Comparison of ENCODE assay signal across 13 mouse cellular contexts in the genomic region with DNA sequence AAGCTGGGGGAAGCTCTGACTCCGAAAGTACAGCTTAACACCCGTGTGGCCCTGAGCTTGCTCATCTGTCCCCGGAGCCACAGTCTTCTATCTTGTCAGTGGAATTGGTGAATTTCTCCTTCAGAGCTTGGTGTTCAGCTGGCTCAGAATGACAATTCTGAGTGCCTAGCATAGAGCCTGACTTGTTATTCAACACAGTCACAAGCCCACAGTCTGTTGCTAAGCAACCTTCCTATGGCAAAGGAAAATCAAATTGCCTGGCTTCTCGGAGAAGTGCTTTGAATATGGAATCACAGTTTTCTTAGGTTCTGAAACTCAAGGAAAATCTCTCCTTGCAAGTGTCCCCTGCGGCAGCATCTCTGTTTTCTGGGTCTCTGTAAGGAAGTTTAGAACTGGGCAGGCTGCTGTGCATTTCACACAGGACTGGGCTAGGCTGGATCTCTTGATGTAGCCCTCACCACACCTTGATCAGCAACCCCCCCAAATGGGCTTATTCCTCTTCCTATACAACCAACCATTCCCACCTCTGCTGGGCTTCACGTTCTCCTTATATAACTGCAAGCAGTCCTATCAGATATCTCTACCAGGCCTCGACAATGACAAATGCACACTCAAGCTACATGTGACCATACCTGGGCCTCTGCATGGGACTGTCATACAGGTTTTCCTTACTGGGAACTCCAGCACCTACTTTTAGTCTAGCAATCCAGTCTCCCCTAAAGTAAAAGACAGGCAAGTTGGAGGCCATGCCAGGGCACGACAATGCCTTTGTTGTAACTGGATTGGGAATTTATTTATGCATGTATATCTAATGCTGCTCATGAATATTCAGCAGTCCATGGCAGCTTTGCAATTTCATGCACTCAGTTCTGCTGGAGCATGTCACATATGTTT.
DNase-seq lines count a peak whose midpoint lies in the region; ATAC-seq and TF ChIP-seq lines count a peak whose summit lies in the region.
"Had no signal": no experiment of that assay in that cellular context is flagged by ENCODE, and none has a peak within 500 bp of the region (broad histone marks: within the 10 kb centered on the region; RNA-seq: fewer than 3 reads in every experiment).

No protein-coding gene starts in this region.

- H3K27me3 ChIP-seq in hindbrain, embryonic 14.5 days (ENCODE audit: control insufficient read depth, insufficient read depth, low read length) = no peaks in the 10 kb centered on the region
- H3K27me3 ChIP-seq in midbrain, embryonic 14.5 days (ENCODE audit: control insufficient read depth, insufficient read depth, low read length) = no peaks in the 10 kb centered on the region

- DNase-seq in embryo, embryonic 10 days (ENCODE audit: low spot score) = peak; percentile 22
- no peak for DNase-seq in embryo, embryonic 9.5 days (ENCODE audit: extremely low spot score)
- DNase-seq in hindbrain, embryonic 14.5 days (ENCODE audit: low spot score) = peak; percentile 50
- DNase-seq in midbrain, embryonic 14.5 days = peak; percentile 81
- no peak for DNase-seq in gastrocnemius, adult 18-20 months (ENCODE audit: low spot score)
- DNase-seq in kidney, postnatal 4 days = no peak
- DNase-seq: adrenal gland, postnatal 36 days; gastrocnemius, adult 2 months; heart, postnatal 4 days; lung, adult 2 months had no signal

- WGBS in hindbrain, embryonic 14.5 days = 39% methylated on average over 8 of the region's 8 CpGs
- WGBS in midbrain, embryonic 14.5 days = 25% methylated on average over 8 of the region's 8 CpGs

- H3K27ac ChIP-seq in cortical plate, adult 2 months (ENCODE audit: insufficient read depth, low read length) = peak overlapping the region; percentile 14; the same call in 1 of the 2 replicates
- H3K27ac ChIP-seq in hindbrain, embryonic 14.5 days = peak overlapping the region; percentile 34; the same call in 1 of the 2 replicates
- H3K27ac ChIP-seq in midbrain, embryonic 14.5 days (replicated peaks; ENCODE audit: low read depth, low read length) = peak overlapping the region; percentile 60
- H3K27ac ChIP-seq: gastrocnemius, adult 2 months had no signal

- TF ChIP-seq POLR2A in cortical plate, adult 2 months (IDR thresholded peaks at IDR 0.05; ENCODE audit: extremely low read depth, insufficient read depth, low read length) = no peak

- no peak overlapping the region for H3K4me2 ChIP-seq in hindbrain, embryonic 14.5 days (replicated peaks)
- peak overlapping the region; percentile 27; the same call in 1 of the 2 replicates for H3K4me2 ChIP-seq in midbrain, embryonic 14.5 days (ENCODE audit: low read length)

- H3K4me3 ChIP-seq in cortical plate, adult 2 months (ENCODE audit: insufficient read depth, low read length) = no peak overlapping the region
- no peak overlapping the region for H3K4me3 ChIP-seq in hindbrain, embryonic 14.5 days (replicated peaks; ENCODE audit: low read length)
- no peak overlapping the region for H3K4me3 ChIP-seq in midbrain, embryonic 14.5 days (replicated peaks; ENCODE audit: low read depth, low read length)
- H3K4me3 ChIP-seq: gastrocnemius, adult 2 months; myocyte had no signal

- no peak overlapping the region for H3K9ac ChIP-seq in hindbrain, embryonic 14.5 days
- H3K9ac ChIP-seq in midbrain, embryonic 14.5 days (replicated peaks; ENCODE audit: low read length) = no peak overlapping the region

- H3K4me1 ChIP-seq in cortical plate, adult 2 months (ENCODE audit: control insufficient read depth, insufficient read depth, low read length) = peaks cover 1% of the 10 kb centered on the region; the same call in 1 of the 2 replicates
- peaks cover 15% of the 10 kb centered on the region; the same call in 1 of the 2 replicates for H3K4me1 ChIP-seq in hindbrain, embryonic 14.5 days (replicated peaks; ENCODE audit: control insufficient read depth, insufficient read depth, low read length)
- peaks cover 21% of the 10 kb centered on the region for H3K4me1 ChIP-seq in midbrain, embryonic 14.5 days (ENCODE audit: control insufficient read depth, insufficient read depth, low read length)

- ATAC-seq in hindbrain, embryonic 14.5 days (ENCODE audit: low FRiP score) = peak; percentile 72
- ATAC-seq in midbrain, embryonic 14.5 days (ENCODE audit: low FRiP score, low TSS enrichment) = peak; percentile 62
- ATAC-seq in CD4-positive, CD25-positive, alpha-beta regulatory T cell, adult 4 months = no peak

- no peaks in the 10 kb centered on the region for H3K9me3 ChIP-seq in hindbrain, embryonic 14.5 days (ENCODE audit: control insufficient read depth, low read length)
- no peaks in the 10 kb centered on the region for H3K9me3 ChIP-seq in midbrain, embryonic 14.5 days (ENCODE audit: control insufficient read depth, low read length)

- H3K36me3 ChIP-seq in hindbrain, embryonic 14.5 days (replicated peaks; ENCODE audit: control insufficient read depth, insufficient read depth) = no peaks in the 10 kb centered on the region
- no peaks in the 10 kb centered on the region for H3K36me3 ChIP-seq in midbrain, embryonic 14.5 days (ENCODE audit: control insufficient read depth, insufficient read depth, low read length)

- TF ChIP-seq CTCF in cortical plate, adult 2 months (IDR thresholded peaks at IDR 0.05; ENCODE audit: extremely low read depth, insufficient read depth, low read length) = no peak

Comparison
In these comparisons a context has a peak if more than half of its experiments do, and no peak if none do; other contexts are left out.
1. DNase-seq: peak in embryo, embryonic 10 days (single experiment), hindbrain, embryonic 14.5 days (single experiment) and midbrain, embryonic 14.5 days (single experiment); none in embryo, embryonic 9.5 days (single experiment), gastrocnemius, adult 18-20 months (single experiment) and kidney, postnatal 4 days (0 of 2).
2. Peak in every context shown above with its lines, with median percentiles within 50 percentile points of each other: H3K27ac ChIP-seq.